Mouse (Mus musculus): ENCODE data around the gene Plp1. TPM values are rescaled to one million over a fixed set of nuclear protein-coding genes. Genes with fewer than 3 reads are reported as not detected.

Plp1 gene
- polyA plus RNA-seq, 1 experiment from 2014 or later, result 15.9 TPM

- H3K9ac ChIP-seq (replicated peaks; ENCODE audit: low read depth, low read length), result no peak overlapping the region
- H3K36me3 ChIP-seq (ENCODE audit: control insufficient read depth, insufficient read depth), result no peaks in the 10 kb centered on the region
- no peaks in the 10 kb centered on the region for H3K4me1 ChIP-seq (replicated peaks; ENCODE audit: control insufficient read depth, insufficient read depth, low read length)
- no peak overlapping the region for H3K4me2 ChIP-seq (ENCODE audit: low read length)
- no peak for ATAC-seq
- H3K9me3 ChIP-seq (ENCODE audit: control insufficient read depth, low read length), result no peaks in the 10 kb centered on the region
- H3K27me3 ChIP-seq (replicated peaks; ENCODE audit: control insufficient read depth, insufficient read depth, low read length), result no peaks in the 10 kb centered on the region
- no peak overlapping the region for H3K27ac ChIP-seq (ENCODE audit: low read length)
- H3K4me3 ChIP-seq (replicated peaks; ENCODE audit: low read length), result no peak overlapping the region
Measured at GRCm38 (mm10) chrX:136828610-136829009, 6.1 kb downstream of the Plp1 start.

GRCm38 (mm10) chrX:136850300-136850699 lies 27.8 kb downstream of the Plp1 start:
- no peak for ATAC-seq
- H3K9ac ChIP-seq (replicated peaks; ENCODE audit: low read depth, low read length), result no peak overlapping the region
- H3K9me3 ChIP-seq (ENCODE audit: control insufficient read depth, low read length), result no peaks in the 10 kb centered on the region
- no peak overlapping the region for H3K4me2 ChIP-seq (ENCODE audit: low read length)
- H3K27ac ChIP-seq (ENCODE audit: low read length), result no peak overlapping the region
- no peaks in the 10 kb centered on the region for H3K4me1 ChIP-seq (replicated peaks; ENCODE audit: control insufficient read depth, insufficient read depth, low read length)
- H3K27me3 ChIP-seq (replicated peaks; ENCODE audit: control insufficient read depth, insufficient read depth, low read length), result no peaks in the 10 kb centered on the region
- no peaks in the 10 kb centered on the region for H3K36me3 ChIP-seq (ENCODE audit: control insufficient read depth, insufficient read depth)
- WGBS, result 33% methylated on average over 3 of the region's 3 CpGs
- no peak overlapping the region for H3K4me3 ChIP-seq (replicated peaks; ENCODE audit: low read length)

DNA sequence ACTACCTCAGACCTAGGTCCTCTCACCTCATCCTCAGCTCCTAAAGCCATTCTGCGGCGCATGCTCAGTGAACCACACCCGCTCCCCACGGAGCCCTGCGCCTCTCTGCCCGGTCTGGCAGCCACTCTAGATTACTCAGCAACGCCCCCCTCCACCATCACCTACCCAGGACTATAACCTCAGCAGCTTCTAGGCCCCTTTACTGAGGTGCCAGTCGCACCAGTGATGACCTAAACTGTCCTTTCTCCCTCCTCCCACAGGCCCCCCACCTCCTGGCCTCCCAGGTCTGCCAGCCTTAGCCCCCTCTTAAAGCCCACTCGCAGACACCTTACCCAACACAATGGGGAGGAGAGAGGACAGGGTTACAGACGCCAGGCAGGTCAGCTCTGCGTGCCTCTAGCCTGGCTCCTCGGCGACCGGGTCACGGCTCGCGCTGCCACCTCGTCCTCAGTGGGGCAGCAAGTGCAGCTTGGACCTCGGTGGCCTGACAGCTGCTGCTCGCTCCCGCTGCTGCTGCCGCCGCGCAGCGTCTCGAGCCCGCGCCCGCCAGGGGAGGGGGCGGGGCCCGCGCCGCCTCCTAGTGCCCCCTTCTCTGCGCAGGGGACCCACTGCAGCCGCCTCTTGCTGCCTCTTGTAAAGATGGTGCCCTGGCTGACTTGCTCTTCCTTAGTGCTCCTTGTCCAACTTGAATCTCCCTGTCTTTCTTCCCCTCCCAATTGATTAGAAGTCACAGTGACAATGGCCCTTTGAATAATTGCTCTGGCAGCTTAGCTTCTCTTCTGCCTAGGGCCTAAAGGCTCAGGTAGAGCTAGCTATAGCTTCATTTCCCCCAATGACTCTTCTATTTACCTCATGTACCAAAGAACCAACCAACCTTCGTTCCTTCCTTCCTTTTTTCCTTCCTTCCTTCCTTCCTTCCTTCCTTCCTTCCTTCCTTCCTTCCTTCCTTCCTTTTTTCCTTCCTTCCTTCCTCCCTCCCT lies 45.9 kb downstream of the Plp1 start, which contains the start of gene Rab9b:
Rab9b (minus strand) TSS at position 695 of the 980 bp plus-strand sequence.
- 17% methylated on average over 34 of the region's 36 CpGs for WGBS
- peak within 1 kb of the TSS; percentile 78 for H3K9ac ChIP-seq (replicated peaks; ENCODE audit: low read depth, low read length)
- H3K36me3 ChIP-seq (ENCODE audit: control insufficient read depth, insufficient read depth), result no peaks in the 10 kb centered on the region
- no peaks in the 10 kb centered on the region for H3K9me3 ChIP-seq (ENCODE audit: control insufficient read depth, low read length)
- peak within 1 kb of the TSS; percentile 54 for H3K4me3 ChIP-seq (replicated peaks; ENCODE audit: low read length)
- no peaks in the 10 kb centered on the region for H3K27me3 ChIP-seq (replicated peaks; ENCODE audit: control insufficient read depth, insufficient read depth, low read length)
- peak; percentile 96 for ATAC-seq
- peak within 1 kb of the TSS; percentile 55 for H3K4me2 ChIP-seq (ENCODE audit: low read length)
- no peaks in the 10 kb centered on the region for H3K4me1 ChIP-seq (replicated peaks; ENCODE audit: control insufficient read depth, insufficient read depth, low read length)
- peak within 1 kb of the TSS; percentile 33; the same call in 1 of the 2 replicates for H3K27ac ChIP-seq (ENCODE audit: low read length)

Other genes with a start within 250 kb of the Plp1 start
- 49.1 and 56.4 TPM in 2 replicates for gene Tceal3, start 231.8 kb upstream of the Plp1 start, polyA plus RNA-seq (2015; fragmentation: Nextera tagmentation; extraction: Ambion mirVana)
- 21.5 and 21.7 TPM in 2 replicates for gene Tceal1, start 114.7 kb upstream of the Plp1 start, polyA plus RNA-seq (2015; fragmentation: Nextera tagmentation; extraction: Ambion mirVana)
- gene Morf4l2, start 79.0 kb upstream of the Plp1 start, polyA plus RNA-seq (2015; fragmentation: Nextera tagmentation; extraction: Ambion mirVana), result 581 and 603 TPM in 2 replicates
- gene Glra4, start 42.5 kb upstream of the Plp1 start, polyA plus RNA-seq (2015; fragmentation: Nextera tagmentation; extraction: Ambion mirVana), result not detected in 2 replicates
- gene Rab9b, start 46.1 kb downstream of the Plp1 start, polyA plus RNA-seq (2015; fragmentation: Nextera tagmentation; extraction: Ambion mirVana), result 12.1 and 16.0 TPM in 2 replicates
- gene H2bfm, start 104.7 kb downstream of the Plp1 start, polyA plus RNA-seq (2015; fragmentation: Nextera tagmentation; extraction: Ambion mirVana), result not detected in 2 replicates
- 119 and 142 TPM in 2 replicates for gene Tmsb15b2, start 152.8 kb downstream of the Plp1 start, polyA plus RNA-seq (2015; fragmentation: Nextera tagmentation; extraction: Ambion mirVana)
- gene Tmsb15l, start 154.2 kb downstream of the Plp1 start, polyA plus RNA-seq (2015; fragmentation: Nextera tagmentation; extraction: Ambion mirVana), result 7.6 and 11.0 TPM in 2 replicates
- 55.3 and 64.4 TPM in 2 replicates for gene Tmsb15b1, start 154.2 kb downstream of the Plp1 start, polyA plus RNA-seq (2015; fragmentation: Nextera tagmentation; extraction: Ambion mirVana)
- gene Zcchc18, start 170.5 kb downstream of the Plp1 start, polyA plus RNA-seq (2015; fragmentation: Nextera tagmentation; extraction: Ambion mirVana), result 315 and 386 TPM in 2 replicates
- gene Slc25a53, start 215.6 kb downstream of the Plp1 start, polyA plus RNA-seq (2015; fragmentation: Nextera tagmentation; extraction: Ambion mirVana), result 16.2 and 17.2 TPM in 2 replicates
- 7.1 and 7.3 TPM in 2 replicates for gene Fam199x, start 226.9 kb downstream of the Plp1 start, polyA plus RNA-seq (2015; fragmentation: Nextera tagmentation; extraction: Ambion mirVana)

Data from forebrain, embryonic 16.5 days (tissue).